Mouse (Mus musculus) B cell, adult 2 months (primary cell): ENCODE measurements at regions not wholly inside any gene's neighbourhood (a gene's known extent, or its start where the extent isn't known, plus 50 kb on each side); places are given as distances from the start of the nearest gene placed in this dataset.
A peak's percentile ranks its signal among the peaks of the same experiment; 100 is the strongest.
"Not testable (repeated sequence)": the region's sequence is repeated elsewhere in the genome, so short reads cannot be mapped to it uniquely, and the experiment has no call there.

Experiments
- DNase-seq, 2 experiments: peaks; one replicate each; pipeline ENCODE4 v3.0.0; 2022

DNA sequence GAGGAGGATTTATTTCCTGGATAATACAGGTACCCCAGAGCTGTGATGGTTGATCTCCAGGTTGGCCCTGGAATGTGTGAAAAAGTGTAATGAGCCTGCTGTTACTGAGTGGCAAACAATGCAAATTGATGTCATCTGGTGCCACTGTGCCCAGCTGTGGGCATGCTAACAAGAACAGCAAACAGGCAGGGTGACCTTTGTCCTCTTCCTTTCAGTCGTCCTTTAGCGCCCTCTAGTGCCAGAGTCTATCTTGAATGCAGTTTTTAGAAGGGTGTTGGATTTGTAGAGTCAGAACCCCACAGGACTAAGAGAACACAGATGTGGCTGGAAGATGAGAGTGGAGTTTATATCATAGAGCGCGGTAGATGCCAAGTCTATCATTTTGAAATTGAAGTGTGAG lies 164.3 kb downstream of the Sdhaf3 start:
- peak; percentile 5 to 12 for DNase-seq

DNA sequence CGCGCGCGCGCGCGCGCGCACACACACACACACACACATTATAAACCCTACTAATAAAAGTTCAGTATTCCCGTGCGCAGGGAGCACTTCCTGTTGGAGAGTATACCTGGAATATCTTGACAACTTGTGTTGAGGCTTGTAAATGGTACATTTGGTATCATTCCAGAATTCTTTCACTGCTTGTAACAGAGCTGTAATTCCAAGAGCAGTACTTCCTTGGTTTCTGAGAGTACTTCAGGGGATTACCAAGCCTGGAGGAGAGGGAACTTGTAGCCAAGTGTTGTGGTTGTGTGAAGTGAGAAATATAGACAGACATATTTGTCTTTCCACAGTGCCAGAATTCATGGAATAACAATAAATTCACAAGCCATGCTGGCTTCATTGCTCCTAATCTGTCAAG lies 177.2 kb downstream of the Sdhaf3 start:
- no peak for DNase-seq

DNA sequence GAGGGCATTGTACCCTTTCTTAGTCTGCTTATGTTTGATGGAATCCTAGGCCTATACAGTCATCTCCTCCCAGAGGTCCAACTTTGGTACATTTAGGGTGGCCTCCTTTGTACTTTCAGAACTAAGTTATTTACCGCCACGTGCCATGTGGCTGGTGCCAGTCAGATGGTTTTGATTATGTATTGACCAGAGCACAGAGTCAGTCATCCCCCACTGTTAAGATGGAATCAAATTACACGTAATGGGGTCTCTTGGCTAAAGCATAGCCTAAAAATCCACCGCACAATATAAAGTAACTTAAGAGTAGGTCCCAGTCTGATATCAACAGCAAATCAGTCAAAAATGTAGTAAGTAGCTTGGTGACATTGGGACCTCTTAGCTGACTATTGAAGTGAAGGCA lies 178.3 kb downstream of the Sdhaf3 start:
- DNase-seq, result no peak

DNA sequence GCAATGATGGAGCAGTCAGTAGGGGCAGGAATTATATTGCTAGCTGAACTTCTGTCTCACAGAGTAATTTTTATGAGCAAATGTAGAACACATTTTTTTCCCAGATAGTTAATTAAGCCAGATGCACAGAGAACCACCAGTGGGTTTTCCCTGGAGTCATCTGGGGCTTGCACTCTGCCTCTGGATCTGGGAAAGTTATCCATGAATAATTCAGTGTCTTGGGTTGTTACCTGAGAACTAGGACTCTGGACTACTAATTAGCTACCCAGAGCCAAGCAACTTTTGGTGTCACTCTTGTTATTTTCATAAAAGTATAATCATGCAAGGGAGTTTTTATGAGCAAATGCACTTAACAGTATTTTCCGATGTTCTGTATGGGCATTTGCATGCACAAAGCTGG lies 179.1 kb downstream of the Sdhaf3 start:
- no peak for DNase-seq

DNA sequence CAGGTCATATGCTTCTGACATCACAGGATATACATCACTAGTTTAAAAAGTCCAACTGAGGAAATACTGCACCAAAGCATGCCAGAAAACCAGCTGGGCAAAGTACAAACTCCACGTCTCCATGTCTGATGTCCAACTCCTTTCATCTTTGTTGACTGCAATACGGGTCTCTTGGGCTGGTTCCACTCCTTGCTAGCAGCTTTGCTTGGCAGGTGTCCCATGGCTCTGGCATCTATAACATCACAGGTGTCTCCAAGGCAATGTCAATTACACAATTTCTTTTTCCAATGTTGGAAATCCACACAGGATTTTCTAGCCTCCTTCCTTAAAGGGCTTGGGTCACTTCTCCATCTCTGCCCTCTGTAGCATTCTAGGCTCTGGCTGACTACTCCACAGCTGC lies 225.9 kb downstream of the Sdhaf3 start:
- DNase-seq, result no peak

DNA sequence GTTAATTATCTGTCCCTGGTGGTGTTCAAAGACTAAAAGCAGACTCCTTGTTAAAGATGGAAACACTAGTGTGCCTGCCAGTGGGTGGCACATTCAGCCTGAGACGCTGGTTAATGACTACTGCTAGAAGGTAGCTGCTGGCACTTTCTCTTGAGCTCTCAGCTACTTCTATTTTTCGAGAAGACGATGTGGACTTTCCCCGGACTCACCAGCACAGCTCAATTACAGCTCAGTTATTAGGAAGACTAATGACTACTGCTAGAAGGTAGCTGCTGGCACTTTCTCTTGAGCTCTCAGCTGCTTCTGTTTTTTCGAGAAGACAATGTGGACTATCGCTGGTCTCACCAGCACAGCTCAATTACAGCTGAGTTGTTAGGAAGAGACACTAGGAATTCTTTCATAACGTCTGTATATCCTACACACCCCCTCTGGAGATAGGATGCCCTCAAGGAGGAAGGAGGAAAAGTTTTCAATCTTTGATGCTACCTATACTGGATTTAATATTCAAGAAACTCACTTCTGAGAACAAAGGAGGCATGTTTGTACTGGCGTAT lies 243.3 kb downstream of the Sdhaf3 start:
- DNase-seq, result no peak

DNA sequence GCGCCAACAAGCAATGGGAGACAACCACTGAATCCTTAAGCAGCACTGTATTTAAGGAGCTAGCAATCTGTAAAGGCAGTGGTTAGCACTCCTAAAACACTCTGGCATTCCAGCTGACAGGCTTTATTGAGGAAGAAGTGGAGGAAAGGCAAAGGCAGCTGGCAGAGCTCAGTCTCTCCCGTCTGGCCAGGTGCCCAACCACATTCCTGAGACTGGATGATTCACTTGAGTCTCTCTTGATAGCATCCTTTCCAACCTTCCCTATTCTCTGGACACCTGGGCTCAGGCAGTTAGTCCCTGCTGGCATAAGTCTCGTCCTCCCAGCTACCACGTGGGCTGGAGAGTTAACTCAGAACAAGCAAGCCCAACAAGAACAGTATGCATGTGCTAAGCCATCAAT lies 260.1 kb downstream of the Sdhaf3 start:
- DNase-seq, result no peak

DNA sequence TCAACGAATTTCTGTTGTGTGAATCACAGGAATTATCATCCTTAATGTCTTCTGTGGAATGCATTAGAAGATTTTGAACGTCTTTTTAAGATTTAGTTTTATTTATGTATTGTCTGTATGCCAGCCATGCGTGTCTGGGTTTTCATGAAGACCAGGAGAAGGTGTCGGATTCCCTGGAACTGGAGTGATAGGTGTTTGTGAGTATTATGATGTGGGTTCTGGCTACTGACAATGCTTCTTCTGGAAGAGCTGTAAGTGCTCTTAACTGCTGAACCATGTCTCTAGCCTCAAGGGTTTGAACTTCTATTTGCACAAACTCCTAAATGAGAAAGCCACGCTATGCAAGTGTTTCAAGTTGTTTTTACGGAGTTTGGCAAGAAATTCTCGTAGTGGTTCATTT lies 296.5 kb downstream of the Sdhaf3 start:
- no peak for DNase-seq

DNA sequence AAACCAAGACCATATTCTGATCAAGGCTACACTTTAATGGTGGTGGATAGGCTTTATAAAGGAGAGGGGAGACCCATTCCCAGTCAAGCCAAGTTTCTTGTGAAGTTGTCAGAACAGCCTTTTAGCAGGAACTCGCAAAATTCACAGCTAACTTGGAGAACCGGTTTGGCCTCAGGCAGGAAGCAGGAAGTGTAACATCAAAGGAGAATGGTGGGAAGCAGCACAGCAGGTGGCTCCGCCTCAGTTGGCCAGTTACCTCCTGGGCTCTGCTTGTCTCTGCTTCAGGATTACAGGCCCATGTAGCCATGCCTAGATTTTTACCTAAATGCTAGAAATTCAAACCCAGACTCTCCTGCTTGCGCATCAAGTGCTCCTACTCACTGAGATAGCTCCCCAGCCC lies 277.2 kb upstream of the Tac1 start:
- DNase-seq, result no peak

DNA sequence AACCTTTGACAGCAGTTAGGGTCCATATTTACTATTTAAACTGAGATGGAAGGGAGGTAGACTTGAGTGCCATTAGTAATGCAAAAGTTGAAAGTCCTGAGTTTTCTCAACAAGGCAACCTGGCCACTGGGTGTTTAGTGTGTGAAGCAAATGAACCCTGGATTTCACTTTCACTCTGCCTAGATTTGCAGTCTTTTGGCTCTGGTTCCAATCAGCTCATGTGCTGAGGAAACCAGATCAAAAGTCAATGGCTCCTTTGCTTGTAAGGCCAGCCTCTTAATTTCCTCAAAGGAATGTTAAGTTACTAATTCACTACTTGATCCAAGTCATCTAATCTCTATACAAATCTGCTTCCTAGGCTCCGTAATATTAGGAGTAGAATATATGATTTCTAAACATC lies 247.7 kb upstream of the Tac1 start:
- no peak for DNase-seq

DNA sequence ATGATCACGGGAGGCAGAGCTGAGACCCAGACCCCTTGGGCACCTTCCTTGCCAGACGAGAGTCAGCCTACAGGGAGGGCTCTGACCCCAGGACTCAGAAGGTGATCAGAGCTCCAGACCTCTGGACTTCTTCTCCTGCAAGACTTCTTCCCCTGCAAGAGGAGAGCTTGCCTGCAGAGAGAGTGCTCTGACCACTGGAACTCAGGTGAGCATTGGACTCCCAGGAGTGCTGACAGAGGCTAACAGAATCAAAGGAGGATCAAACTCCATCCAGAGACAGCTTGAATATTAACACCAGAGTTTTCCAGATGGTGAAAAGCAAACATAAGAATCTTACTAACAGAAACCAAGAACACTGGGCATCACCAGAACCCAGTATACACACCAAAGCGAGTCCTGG lies 241.2 kb upstream of the Tac1 start:
- no peak for DNase-seq

DNA sequence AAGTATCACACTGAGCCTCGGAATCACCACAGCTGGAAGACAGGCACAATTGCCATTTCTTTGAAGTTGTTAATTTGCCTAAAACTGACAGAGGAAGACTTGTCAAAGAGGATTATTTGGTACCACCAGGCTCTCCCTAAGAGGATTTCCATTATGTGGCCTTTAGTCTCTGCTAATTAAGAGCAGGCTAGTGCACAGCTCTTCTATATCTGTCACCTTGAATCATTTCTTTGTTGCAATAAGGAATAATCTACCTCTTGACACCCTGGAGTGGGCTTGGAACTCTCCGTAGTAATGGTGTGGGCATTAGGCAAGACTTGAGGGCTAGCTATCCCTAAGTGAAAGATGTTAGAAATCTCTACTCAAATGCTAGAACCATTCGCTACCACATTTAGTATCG lies 227.7 kb upstream of the Tac1 start:
- no peak for DNase-seq

DNA sequence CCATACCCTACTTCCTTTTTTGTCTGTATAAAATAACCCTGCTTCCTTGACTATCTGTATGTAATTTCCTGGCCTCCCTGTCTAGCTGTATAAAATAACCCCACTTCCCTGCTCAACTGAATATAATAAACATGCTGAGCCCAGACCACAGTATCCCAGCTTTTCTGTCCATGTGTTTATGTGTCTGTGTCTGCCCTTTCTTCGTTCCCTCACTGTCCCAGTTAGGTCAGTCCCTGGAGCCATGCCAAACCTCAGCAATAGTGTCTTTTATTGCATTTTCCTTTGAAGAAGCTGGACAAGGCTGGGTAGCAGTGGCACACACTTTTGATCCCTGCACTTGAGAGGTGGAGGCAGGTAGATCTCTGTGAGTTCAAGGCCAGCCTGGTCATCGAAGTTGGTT lies 198.0 kb upstream of the Tac1 start:
- no peak for DNase-seq

DNA sequence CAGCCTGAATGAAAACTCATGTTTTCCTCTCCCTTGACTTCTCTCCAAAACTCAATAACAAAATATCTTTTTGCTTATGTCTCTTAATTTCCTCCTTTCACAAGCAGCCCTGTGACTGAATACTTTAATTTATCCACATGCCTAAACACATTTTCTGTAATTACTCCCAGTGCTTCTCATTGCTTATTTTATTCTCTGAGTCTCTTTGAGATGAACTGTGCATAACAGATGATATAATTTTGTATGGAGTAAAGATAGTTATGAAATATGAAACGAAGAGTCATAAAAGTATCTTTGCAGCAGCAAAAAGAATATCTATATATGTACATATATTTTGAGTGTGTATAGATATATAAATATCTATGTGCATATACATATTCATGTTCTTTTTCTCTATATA lies 187.5 kb upstream of the Tac1 start:
- no peak for DNase-seq

DNA sequence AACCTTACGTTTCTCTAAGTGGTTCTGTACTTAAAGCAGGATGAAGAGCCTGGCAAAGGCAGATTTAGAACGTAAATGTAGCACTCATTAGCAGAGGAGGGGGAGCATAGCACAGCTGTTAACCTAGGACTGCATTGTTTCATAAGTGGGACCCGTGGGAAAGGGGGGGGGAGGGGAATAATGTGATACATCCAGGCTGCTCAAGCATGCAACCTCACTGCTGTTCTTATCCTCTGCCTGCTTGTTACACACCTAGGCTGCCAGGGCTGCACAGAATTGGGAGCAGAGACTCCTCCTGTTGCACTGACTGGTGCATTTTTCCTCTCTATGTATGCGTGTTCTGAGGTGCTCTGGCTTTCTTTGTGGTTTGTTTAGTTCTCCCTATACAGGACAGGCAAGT lies 180.1 kb upstream of the Tac1 start:
- no peak for DNase-seq

DNA sequence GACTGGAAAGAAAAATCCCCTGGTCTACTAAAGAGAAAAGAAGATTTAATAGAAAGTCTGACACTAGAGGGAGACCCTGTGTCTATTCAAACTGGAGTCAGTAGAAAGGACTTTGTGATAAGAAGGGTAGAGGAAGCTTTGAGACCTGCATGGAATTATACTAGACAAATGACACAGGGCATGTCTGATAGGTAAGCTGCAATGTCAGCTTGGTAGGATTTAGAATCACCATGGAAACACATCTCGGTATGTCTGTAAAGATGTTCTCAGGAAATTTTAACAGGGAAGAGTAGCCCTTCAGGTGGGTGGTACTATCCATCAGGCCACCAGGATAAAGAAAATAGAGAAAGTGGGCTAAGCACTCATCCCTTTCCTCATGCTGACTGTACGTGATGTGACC lies 178.8 kb upstream of the Tac1 start:
- no peak for DNase-seq

DNA sequence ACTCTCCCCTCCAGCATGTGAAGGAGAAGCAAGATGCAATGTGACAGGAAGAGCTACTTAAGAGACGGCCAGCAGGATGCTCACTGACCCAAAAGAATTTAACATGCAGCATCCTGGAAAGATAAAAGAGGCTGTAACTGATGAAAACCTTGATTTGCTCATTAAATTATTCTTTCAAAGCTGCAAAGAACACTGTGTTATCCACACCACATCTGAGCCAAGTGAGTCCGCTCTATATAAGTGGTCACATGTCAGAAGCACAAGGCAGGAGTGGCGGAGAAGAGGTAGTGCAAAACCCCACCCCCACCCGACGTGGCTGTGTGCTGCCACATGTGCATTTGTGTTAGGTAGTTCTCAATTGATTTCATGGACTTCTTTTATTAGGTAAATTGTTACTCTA lies 176.0 kb upstream of the Tac1 start:
- DNase-seq, result no peak

DNA sequence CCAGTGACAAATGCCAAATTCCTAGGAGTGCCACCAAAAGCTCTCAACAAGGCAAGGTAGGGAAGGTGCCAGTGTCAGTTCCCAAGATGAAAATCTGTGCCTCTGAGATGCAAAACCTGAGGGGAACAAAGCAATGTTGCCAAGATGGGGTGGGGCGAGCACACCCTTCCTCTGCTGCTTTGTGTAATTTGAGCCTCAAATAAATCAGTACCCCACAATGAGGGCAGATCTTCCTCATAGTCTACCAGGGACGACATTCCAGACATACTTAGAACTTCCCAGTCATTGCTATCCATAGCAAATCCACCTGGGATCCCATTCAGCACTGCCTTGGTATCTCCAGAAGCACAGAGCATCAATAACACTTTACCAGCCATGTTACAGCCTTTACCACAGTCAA lies 129.9 kb upstream of the Tac1 start:
- no peak for DNase-seq

DNA sequence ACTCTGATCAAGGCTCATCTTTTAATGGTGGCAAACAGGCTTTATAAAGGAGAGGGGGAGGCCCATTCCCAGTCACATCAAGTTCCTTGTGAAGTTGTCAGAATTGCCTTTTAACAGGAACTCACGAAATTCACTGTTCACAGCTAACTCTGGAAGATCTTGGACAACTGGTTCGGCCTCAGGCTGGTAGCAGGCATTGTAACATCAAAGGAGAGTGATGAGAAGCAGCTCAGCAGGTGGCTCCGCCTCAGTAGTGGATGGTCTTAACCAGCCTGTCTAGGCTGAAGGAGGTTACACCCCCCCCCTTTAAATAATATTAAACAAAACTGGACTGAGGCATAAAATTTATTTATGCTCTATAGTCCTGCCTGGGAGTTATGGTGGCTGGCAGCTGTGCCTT lies 113.0 kb upstream of the Tac1 start:
- DNase-seq, result no peak

DNA sequence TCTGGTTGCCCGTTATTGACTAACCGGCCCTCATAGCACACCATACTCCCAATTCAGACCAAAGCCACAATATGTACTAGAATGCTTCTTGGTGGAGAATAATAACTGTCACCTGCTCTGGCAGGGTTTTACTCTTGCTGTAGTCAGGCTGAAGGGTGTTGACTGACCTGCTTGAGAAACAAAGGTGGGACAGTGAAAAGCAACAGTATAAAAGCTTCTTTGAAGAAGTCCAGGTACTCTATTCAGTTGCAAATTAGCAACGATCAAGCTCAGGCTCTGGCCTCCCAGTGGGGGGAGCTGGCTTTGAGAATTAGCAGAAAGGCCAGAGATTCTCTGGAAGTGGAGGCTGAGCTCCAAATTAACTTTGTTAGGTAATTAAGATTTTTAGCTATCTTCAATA lies 112.4 kb upstream of the Tac1 start:
- DNase-seq, result not testable (repeated sequence)

DNA sequence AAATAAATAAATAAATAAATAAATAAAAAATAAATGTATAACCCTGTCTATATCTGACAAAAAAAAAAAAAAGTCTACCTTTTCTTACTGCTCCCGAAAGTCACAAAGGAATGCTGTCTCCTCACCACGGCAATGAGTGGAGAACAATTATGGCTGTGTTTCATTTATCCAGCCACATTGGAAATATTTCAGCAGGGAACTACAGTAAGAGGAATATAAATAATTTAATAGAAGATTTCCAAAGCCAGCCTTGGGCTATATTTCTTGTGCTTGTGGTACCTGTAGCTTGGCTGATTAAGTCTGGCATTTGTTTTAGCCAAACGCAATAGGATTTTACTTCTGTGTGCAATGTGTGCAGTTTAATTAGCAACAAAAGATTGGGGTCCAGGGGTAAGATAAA lies 98.8 kb upstream of the Tac1 start:
- DNase-seq, result no peak

DNA sequence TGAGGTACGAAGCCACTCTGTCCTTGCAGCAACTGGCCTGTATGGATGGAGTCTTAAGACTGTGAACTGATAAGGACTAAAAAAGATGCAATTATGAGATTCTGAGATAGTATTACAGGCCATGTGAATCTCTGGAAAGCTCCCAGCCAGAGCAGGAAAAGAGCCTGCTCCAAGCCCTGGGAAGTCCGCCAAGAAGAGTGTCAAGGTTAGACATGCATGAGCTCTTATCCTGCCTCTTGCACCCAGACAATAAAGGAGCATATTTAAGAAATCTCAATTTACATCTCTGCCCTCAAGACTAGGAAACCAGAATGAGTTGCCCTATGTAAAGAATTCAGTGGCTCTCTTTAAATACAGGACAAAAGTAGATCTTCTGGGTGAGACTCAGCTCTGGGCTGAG lies 90.8 kb upstream of the Tac1 start:
- DNase-seq, result no peak

DNA sequence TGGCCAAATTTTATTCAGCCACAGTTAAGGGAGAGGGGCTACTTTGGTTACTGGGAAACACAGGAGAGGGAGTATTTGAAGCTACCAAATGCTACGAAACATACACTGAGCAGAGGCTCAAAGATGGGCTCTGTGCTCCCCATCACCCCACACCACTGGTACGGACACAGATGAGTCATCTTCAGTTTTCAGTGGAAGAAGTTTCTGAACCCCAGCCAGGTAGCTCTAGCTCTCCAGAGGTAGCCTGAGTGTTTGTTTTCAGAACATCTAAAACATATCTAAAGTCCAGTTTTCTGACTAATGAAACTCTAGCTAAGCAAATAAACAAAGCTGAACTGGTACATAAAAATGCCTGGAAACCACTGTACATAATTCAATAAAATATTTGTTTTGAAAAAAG lies 90.3 kb upstream of the Tac1 start:
- DNase-seq, result no peak

DNA sequence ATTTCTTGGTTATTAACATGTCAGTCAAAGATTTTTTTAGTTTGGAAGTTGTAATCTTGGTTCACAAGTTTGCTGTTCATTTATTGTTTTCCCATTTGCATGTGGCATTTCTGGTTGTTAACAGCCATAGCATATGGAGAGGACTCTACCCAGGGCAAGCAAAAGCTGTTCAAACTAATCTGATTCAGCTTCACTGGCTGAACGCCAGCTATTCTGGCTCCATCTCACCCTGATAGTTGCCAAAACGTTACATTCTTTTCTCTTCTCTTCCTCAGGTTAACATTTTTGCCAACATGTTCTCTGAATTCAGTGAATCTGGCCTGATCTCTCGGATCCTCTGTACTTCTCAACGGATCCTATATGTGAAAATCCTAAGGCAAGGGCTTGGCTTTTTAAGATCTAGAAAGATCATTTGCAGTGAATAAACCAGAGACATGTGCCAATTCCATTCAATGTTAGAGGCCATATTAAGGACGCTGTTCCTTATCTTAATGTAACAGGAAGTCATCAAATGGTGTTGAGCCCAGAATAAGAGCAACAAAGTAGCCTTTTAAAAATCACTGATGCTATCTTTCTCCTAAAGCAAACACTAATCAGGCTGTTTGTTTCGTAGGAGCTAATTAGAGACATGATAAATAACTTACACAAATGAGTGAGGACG lies 82.2 kb upstream of the Tac1 start:
- DNase-seq, result no peak

DNA sequence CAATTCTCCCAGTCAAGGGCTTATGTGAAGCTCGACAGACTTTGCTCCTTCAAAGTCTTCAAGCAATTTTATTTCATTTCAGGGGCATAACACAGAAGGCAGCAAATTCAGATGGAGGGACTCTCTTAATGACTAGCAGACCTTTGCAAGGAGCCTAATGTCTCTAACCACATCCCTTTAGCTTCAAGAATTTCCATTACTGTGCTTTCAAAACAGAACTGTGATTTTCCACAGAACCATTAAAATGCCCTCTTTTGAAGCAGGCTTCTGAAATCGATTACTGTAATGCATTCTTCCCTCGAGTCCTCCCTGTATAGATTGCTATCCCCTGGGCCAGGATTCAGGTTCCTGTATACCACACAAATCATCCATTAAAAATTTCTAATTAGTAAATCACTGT lies 80.9 kb upstream of the Tac1 start:
- no peak for DNase-seq

DNA sequence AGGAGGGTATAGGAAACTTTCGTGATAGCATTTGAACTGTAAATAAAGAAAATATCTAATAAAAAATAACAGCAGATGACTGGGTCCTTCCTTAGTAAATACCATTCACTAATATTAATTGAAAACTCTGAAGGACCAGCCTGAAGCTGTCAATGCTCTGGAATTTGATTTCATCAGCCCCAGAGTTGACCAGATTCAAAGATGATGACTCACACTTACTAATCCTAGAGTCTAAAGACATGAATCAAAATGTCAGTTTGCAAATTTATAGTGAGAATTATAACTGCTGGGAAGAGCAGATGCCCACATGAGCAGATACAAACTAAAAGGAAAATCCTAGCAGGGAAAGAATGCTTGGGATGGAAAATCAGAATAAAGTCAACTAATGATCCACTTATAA lies 77.8 kb upstream of the Tac1 start:
- no peak for DNase-seq
